Mouse (Mus musculus): ENCODE results near the gene Olfr53. TPM values are rescaled to one million over a fixed set of nuclear protein-coding genes. Genes with fewer than 3 reads are reported as not detected.

Olfr53 gene
- not detected in 2 replicates for polyA plus RNA-seq (2012; ENCODE audit: low replicate concordance)

DNA sequence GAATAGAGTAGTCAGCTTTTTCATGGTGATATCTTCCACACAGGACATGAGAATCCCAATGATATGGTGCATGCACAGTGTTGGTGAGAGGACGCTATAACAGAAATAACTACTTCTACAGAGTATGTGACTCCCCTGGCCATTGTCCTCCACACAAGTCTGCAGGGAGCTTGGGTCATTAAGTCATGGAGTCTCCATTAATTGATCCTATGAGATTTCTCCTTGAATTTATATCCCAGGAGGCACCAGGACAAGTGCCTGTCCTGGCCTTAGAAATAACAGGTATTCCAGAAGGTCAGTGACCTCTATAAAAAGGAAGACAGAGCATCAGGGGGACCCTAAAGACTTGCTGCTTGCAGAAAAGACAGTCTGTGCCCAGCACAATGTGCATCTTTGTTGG is at the start of gene Olfr53:
Gene Olfr53 (plus strand): TSS at position 301 of the 400 bp plus-strand sequence.

GRCm38 (mm10) chr7:140600969-140601368 is 45.3 kb upstream of the Olfr53 start, which contains the start of gene Olfr46:
Olfr46 (plus strand) TSS chr7:140601269.

GRCm38 (mm10) chr7:140628670-140629069 is 17.6 kb upstream of the Olfr53 start, which contains the start of gene Olfr61:
Olfr61 (plus strand) TSS chr7:140628970.

DNA sequence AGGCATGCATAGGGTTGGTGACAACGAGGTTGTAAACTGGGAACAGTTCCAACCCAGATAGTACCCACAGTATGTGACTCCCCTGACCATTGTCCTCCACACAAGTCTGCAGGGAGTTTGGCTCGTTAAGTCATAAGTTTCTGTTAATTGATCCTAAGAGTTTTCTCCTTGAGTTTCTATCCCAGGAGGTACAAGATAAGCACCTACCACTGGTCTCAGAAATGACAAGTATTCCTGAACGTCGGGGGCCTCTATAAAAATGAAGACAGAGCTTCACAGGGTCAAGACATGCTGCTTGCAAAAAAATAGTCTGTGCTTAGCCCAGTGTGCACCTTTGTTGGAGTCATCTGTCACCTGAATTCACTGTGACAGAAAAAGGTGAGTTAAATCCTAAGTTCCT is 13.4 kb downstream of the Olfr53 start, which contains the start of gene Olfr539:
Gene Olfr539 (plus strand): TSS at position 301 of the 400 bp plus-strand sequence.

GRCm38 (mm10) chr7:140681651-140682050 is 35.4 kb downstream of the Olfr53 start, which contains the start of gene Olfr45:
Olfr45 (plus strand) TSS chr7:140681951.

GRCm38 (mm10) chr7:140696967-140697366 is 50.7 kb downstream of the Olfr53 start, which contains the start of gene Olfr541:
Olfr541 (plus strand) TSS chr7:140697267.

Other genes starting within 250 kb of the Olfr53 start
- gene Olfr531, start 243.5 kb upstream of the Olfr53 start, polyA plus RNA-seq (2012; ENCODE audit: low replicate concordance) = not detected in 2 replicates
- gene Olfr532, start 224.8 kb upstream of the Olfr53 start, polyA plus RNA-seq (2012; ENCODE audit: low replicate concordance) = not detected in 2 replicates
- gene Olfr533, start 183.1 kb upstream of the Olfr53 start, polyA plus RNA-seq (2012; ENCODE audit: low replicate concordance) = not detected in 2 replicates
- gene Olfr535, start 162.2 kb upstream of the Olfr53 start, polyA plus RNA-seq (2012; ENCODE audit: low replicate concordance) = not detected in 2 replicates
- not detected in 2 replicates for gene Olfr536, start 139.1 kb upstream of the Olfr53 start, polyA plus RNA-seq (2012; ENCODE audit: low replicate concordance)
- not detected in 2 replicates for gene Olfr538, start 78.6 kb upstream of the Olfr53 start, polyA plus RNA-seq (2012; ENCODE audit: low replicate concordance)
- not detected in 2 replicates for gene Olfr46, start 45.2 kb upstream of the Olfr53 start, polyA plus RNA-seq (2012; ENCODE audit: low replicate concordance)
- not detected in 2 replicates for gene Olfr61, start 17.5 kb upstream of the Olfr53 start, polyA plus RNA-seq (2012; ENCODE audit: low replicate concordance)
- gene Olfr539, start 13.5 kb downstream of the Olfr53 start, polyA plus RNA-seq (2012; ENCODE audit: low replicate concordance) = not detected in 2 replicates
- not detected in 2 replicates for gene Olfr45, start 35.5 kb downstream of the Olfr53 start, polyA plus RNA-seq (2012; ENCODE audit: low replicate concordance)
- not detected in 2 replicates for gene Olfr541, start 50.8 kb downstream of the Olfr53 start, polyA plus RNA-seq (2012; ENCODE audit: low replicate concordance)
- not detected in 2 replicates for gene Cyp2e1, start 117.3 kb downstream of the Olfr53 start, polyA plus RNA-seq (2012; ENCODE audit: low replicate concordance)
- gene Syce1, start 141.4 kb downstream of the Olfr53 start, polyA plus RNA-seq (2012; ENCODE audit: low replicate concordance) = not detected in 2 replicates
- gene Zfp941, start 175.7 kb downstream of the Olfr53 start, polyA plus RNA-seq (2012; ENCODE audit: low replicate concordance) = not detected in 2 replicates
- not detected in 2 replicates for gene Urah, start 188.6 kb downstream of the Olfr53 start, polyA plus RNA-seq (2012; ENCODE audit: low replicate concordance)
- gene Scgb1c1, start 199.1 kb downstream of the Olfr53 start, polyA plus RNA-seq (2012; ENCODE audit: low replicate concordance) = not detected in 2 replicates
- not detected in 2 replicates for gene Odf3, start 201.4 kb downstream of the Olfr53 start, polyA plus RNA-seq (2012; ENCODE audit: low replicate concordance)
- not detected in 2 replicates for gene Gm45785, start 209.9 kb downstream of the Olfr53 start, polyA plus RNA-seq (2012; ENCODE audit: low replicate concordance)
- gene Ric8a, start 210.5 kb downstream of the Olfr53 start, polyA plus RNA-seq (2012; ENCODE audit: low replicate concordance) = 59.0 and 60.4 TPM in 2 replicates
- gene Bet1l, start 211.1 kb downstream of the Olfr53 start, polyA plus RNA-seq (2012; ENCODE audit: low replicate concordance) = 1.6 and 5.5 TPM in 2 replicates
- 24.5 and 69.2 TPM in 2 replicates for gene Psmd13, start 235.5 kb downstream of the Olfr53 start, polyA plus RNA-seq (2012; ENCODE audit: low replicate concordance)
- 32.7 and 37.1 TPM in 2 replicates for gene Sirt3, start 235.9 kb downstream of the Olfr53 start, polyA plus RNA-seq (2012; ENCODE audit: low replicate concordance)